Mouse (Mus musculus) G1E-ER4 (cell line): ENCODE data around the gene A830031A19Rik. TPM values are rescaled to one million over a fixed set of nuclear protein-coding genes. Genes with fewer than 3 reads are reported as not detected.

Source experiments
- GATA1 ChIP-seq: IDR thresholded peaks from one replicate; pipeline ENCODE4 v1.8.0; 2012; ENCODE audit warnings: low read length, inconsistent platforms
- polyA plus RNA-seq: library from polyadenylated mRNA; stranded (reverse); fragments of >175 nt; gene quantifications from 2 replicates; pipeline ENCODE4 v1.2.3, GENCODE M21; 2012

The A830031A19Rik gene
- polyA plus RNA-seq, 1 experiment = not detected

DNA sequence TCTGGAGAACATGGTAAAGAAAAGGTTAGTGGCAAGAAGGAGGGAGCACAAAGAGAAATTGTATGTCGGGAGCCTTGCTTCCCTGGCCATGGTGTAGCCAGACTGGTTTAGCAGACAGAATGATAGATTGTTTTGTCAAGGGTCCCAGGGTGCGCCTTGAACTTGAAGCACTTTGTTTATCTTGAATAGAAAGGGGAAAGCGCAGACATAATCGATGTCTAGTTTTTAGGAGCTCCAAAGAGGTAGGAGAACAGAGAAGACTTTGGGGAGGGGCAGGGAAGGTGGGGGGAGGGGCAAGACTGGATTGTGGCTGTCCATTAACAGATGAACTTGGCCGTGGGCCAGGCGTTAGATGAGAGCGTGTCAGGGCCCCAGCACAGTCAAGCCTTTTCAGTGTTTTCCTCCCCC, 25.0 kb upstream of the A830031A19Rik start:
- TF ChIP-seq GATA1 = no peak

DNA sequence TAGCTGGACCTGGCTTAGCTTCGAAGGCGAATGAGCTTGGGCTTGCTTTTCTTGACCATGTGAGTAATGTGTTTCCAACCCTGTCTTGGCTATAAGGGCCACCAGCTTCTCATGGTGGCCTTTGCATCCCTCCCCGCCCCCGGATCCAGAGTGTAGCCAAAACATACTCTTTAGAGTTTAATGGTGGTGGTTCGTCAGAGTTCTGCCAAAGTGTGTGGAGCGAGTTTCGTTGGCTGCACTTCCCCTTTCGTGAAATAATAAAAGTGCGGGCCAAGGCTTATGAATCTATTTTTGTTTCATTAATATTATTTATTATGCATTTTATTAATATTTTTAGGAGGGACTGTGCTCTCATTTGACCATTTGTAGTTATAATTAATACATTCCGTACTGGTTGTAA, 24.4 kb upstream of the A830031A19Rik start:
- TF ChIP-seq GATA1 = no peak

DNA sequence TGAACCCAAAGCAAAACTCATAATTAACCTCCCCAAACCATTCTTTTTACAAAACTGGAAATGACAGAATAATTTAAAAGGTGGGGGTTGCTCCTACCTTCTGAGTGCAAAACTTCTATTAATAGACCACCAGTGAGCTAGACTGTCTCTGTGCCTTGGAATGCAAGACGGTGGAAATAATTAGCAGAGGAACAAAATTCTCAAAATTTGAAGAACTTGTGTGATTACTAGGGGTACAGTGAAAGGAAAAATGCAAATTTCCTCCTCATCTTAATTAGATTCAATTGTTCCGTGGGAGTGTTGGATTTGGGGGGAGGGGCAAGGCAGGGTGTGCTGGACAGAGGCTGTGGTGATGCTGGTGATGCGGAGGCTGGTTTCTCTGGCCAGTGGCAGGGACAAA, 23.8 kb upstream of the A830031A19Rik start:
- no peak for TF ChIP-seq GATA1

DNA sequence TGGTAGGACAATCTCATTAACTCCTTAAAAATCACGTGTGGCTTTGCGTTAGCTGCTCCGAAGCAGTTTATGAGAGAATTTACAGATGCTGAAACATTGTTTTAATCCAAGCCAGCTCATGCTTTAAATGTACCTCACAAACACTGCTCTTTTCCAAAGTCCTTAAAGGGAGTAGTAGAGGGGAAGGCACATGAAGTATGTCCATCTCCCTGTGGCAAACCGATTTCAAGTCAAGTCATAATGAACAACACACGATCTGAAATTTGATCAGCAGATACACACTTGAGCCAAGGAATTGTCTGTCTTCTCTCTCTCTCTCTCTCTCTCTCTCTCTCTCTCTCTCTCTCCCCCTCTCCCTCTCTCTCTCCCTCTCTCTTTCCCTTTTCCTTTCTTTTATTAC, 23.2 kb upstream of the A830031A19Rik start:
- no peak for TF ChIP-seq GATA1

DNA sequence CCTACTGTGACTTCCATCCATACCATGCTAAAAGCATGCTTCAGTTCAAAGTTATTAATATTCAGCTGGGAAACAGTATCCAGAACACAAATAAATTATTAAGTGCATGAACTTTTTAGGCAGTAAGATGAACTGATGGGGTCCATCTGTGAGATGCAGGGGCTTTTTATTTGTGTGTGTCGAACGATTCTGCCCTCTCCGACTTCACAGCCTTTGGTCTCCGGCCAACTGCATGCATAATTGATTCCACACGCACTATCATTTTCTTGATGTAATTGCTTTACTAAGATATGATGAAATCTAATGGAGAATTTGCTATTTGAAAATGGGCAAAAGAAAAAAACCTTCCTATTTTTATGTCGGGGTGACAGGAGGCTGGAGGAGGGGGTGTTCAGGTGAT, 22.2 kb upstream of the A830031A19Rik start:
- TF ChIP-seq GATA1 = no peak

DNA sequence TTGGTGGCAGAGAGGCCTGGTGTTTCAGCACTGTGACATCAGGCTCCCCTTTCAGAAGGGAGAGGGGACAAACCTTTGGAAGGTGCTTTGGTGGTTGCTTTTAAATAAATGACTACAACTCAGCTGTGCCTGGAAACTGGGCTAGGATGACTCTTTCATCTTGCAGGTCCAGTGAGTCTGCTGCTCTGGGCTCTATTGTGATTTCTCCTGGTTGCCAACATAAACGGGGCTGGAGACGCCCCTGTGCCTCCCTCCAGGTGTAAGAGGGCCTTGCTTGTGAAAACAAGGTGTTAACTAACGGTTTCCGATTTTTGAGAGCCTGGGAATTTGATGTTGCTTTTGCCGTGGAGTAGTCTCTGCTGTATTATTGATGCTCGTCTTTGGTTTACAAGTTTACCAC, 21.6 kb upstream of the A830031A19Rik start:
- no peak for TF ChIP-seq GATA1

DNA sequence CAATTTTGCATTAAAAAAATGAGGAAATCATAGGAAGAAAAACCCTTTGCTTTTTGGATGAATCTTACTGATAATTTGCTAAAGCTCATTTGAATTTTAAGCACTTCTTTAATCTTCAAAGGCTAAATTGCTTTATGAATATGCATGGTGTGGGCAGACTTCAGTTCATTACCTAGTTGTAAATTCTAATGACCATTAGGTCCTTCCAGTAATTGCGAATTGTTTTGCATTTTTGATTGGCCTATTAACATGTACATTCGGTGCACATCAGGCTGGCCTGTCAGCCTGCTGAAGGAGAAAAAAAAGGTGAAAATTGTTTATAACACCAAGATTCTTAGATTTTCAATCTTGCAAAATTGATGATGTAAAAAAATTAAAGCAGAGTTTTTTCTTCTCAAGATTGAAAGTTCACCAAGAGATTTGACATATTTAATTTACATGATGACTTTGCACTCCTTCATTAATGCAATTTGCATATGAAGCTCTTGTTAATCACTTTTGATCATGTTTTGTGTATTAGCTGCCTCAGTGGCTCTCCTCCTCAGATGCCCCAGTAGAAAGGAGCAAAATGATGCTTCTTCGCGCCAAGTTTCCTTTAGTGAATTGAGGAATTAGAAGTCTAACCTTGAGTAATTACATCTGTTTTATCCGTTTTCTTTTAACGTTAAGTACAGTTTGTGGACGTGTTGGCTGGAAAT, 21.0 kb upstream of the A830031A19Rik start:
- no peak for TF ChIP-seq GATA1

DNA sequence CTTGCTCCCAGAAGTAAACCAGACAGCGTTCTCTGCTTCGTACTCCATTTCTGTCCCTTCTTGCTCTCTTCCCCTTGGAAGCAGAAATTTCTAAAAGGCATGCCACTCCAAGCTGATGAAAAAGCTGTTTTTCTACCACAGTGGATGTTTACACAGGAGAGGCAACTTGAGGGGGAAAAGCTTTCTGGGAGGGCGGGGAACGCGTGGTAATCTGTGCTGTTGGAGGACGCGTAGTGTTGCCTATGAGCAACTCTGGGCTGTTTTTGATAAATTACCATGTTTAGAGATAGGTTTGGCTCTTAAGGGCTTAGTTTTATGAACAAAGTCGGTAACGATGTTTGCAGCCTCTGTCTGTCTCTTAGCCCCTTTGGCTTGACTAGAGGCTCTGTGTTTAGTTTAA, 20.4 kb upstream of the A830031A19Rik start:
- no peak for TF ChIP-seq GATA1

DNA sequence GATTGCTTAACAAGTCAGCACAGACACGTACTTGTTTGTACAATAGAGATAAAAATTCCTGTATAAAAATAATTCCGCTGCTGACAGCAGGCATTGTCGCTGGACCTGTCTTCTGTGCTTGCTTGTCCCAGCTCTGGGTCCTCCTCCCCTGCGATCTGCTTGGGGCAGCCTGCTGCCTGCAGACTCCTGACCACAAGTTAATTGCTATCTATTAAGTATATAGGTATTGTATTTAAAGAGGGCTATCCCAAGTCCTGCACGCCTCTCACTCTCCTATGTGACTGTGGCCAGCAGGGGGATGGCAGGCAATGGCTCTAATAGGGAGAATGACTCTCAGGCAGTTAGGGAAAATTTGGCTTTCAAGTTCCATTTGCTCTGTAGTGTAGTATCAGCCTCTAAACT, 19.2 kb upstream of the A830031A19Rik start:
- TF ChIP-seq GATA1 = no peak

DNA sequence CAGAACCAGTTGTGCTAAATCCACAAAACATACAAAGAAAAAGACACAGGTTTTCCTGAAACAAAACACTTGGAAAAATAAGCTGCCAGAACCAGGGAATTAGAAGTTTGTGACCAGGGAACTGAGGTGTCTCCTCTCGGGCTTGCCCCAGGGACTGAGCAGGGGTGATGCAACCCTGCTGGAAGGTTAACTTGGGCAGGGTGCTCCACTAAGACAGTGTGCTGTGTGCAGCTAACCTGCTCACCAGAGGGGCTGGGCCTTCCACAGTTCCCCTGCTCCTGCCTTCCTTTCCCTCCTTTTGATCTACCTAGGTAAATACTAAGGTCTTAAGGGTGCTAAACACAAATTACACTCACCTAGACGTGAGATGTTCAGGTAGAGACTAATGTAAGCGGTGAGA, 17.8 kb upstream of the A830031A19Rik start:
- TF ChIP-seq GATA1 = no peak

DNA sequence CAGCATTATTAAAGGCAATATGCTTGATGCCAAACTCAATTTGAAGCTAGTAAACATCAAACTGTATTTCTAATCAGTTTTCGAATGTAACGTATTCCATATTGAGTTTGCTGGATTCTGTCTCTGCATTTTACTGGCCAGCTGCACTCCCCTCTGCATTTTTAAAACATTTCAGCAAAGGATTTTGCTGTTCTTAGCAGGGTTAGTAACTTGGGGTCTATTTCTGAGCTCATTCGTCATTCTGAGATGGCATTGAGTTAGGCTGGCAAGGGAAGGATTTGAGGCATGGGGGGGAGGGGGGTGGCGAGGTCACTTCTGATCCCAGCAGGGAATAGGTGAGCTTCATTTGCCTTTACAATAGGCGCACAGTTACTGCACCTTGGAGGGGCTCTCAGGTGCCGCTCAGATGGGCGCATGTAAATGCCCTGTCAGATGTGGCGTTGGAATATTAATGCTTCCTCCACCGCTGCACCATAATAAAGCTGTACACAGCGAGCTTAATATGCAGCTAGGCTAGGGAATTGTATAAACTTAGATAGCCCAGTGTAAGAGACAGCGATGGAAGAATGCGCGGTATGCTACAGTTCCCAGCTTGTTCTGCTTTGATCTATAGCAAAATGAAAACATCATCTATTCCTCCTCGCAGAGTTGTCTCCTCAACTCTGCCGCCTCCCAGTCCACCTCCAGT, 16.7 kb upstream of the A830031A19Rik start:
- TF ChIP-seq GATA1 = no peak

DNA sequence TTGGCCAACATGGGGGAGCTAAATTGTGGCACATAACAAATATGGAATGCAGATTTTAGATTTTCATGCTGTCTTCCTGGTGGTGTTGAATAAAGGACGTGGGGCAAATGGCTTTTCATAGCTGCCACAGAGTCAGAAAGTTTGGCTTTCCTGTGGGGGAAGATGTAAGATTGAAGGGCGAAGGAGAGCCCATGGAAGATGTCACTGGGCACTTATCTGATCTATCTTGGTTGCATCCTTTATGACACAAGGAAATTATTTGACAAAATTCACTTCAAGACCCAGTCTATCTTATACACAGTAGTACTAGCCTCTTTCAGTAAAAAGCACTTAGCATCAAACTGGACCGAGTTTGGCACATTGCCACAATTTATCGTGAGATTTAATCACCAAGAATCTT, 15.6 kb upstream of the A830031A19Rik start:
- TF ChIP-seq GATA1 = no peak

DNA sequence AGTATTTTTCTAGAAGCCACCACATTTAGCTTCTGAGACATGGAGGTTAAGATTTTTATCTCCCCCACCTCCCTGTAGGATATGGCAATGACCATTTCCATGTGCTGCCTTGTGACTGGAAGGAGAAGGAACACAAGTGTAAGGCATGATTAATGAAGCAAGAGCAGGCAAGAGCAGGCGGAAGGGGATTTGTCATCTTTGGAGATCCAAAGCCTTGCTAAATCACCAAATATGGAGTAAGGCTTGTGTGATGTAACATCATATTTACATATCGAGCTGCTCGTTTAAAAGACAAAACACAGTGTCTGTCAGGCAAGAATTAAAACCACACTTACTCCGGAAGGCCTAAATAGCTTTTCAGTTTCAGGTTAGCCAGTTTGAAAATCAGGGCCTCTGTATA, 12.2 kb upstream of the A830031A19Rik start:
- no peak for TF ChIP-seq GATA1

DNA sequence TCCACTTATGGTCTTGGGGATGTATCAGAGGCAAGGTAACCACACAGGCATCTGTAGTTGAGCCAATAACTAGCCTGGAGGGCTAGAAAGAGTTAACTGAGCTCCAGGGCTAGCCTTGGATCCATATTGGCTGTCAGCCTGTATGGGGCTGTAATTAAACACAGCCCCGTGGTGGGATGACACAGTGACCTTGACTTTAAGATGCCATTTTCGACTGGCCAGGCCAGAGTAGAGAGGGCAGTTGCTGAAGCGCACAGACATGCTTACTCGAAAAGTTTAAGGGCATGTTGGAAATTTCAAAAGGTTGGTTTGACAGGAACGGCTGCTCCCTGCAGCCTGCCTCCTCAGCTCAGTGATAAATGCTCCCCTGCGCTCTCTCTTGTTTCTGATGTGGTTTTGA, 11.1 kb upstream of the A830031A19Rik start:
- TF ChIP-seq GATA1 = no peak

DNA sequence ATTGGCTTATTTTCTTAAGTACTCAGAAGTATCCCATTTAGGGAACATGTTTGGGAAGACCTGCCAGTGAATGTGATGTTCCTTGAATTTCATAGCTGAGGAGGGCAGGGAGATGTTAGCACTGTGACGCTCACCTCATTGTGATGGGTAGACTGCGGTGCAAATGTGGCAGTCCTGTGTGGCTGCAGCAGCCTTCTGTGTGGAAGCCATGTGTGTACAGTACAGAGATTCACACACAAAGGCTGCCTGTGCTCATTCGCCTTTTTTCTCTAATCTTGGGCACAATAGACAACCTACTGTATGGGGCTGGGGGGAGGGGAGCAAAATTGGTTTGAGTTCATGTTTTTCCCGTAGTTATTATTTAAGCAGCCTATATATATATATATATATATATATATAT, 9.7 kb upstream of the A830031A19Rik start:
- TF ChIP-seq GATA1 = no peak

DNA sequence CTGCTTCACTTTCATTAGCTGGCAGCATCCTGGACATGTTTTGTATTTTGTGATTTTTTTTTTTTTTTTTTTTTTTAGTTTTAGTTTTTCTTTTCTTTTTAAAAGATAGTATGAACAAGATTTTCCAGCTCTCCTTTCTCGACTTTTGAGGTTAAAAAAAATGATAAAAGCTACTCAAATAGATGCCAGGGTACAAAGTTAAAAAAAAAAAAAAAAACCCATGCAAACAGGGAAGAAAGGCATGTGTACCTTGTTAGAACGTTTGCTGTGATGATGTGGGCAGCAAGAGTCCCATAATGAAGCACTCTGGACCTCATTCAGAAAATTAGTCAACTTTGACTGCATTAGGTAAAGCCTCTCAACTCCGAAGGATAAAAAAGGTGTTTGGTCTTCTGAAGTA, 9.2 kb upstream of the A830031A19Rik start:
- no peak for TF ChIP-seq GATA1

DNA sequence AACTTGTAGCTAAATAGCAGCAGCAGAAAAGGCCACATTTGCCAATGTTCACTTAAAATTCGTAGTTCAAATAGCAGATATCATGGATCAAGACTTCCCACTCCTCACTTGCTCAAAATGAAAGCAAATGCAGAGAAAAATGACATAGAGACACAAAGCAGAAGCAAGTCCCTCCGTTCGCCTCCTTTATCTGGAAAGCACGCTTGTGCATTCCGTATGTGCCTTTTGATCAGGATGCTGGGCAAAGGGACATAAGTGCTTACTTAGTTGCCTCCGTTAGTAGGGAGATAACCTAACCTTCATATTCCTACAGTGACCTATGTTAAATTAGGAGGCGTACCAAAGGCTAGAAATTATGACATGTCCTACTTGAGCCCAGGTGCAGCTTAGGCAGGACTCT, 8.6 kb upstream of the A830031A19Rik start:
- no peak for TF ChIP-seq GATA1

DNA sequence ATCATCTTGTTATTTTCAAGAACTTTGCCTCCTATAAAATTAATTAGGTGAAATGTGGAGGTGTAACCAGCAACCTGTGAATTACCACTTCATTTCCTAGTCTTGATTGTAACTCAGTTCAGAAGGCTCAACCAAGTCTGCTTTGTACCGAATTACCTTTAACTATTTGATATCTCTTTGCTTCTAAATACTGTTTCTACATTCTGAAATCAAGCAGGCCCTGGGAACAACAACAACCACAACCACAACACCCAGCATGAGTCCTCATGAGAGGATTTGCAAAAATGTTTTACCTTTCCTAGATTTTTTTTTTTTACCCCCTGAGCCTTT, 8.2 kb upstream of the A830031A19Rik start:
- no peak for TF ChIP-seq GATA1
